Mouse (Mus musculus) stomach, postnatal 0 days (tissue): ENCODE measurements around the gene Mad1l1.

ENCODE experiments used
- CTCF ChIP-seq: IDR thresholded peaks from 2 replicates; pipeline ENCODE4 v1.5.1; 2016; ENCODE audit warnings: antibody characterized with exemption, low read depth, mild to moderate bottlenecking, moderate library complexity
- EP300 ChIP-seq: optimal IDR thresholded peaks from 2 replicates; pipeline ENCODE3; 2016; ENCODE audit warnings: antibody characterized with exemption

GRCm38 (mm10) chr5:140016896-140017295, 304.5 kb downstream of the Mad1l1 start:
- TF ChIP-seq CTCF (no peak), EP300 (no peak)
